Mouse (Mus musculus) cortical plate, adult 2 months (tissue): ENCODE measurements around the gene Neurl1a. TPM values are rescaled to one million over a fixed set of nuclear protein-coding genes. Genes with fewer than 3 reads are reported as not detected.

Experiments
- H3K27ac ChIP-seq: fragments of 200-500 bp; 2 replicates; pipeline ENCODE4 v1.5.1; 2012; ENCODE audit warnings: low read length, control low read depth, inconsistent platforms; ENCODE audit not compliant: insufficient read depth
- H3K4me1 ChIP-seq: fragments of 200-500 bp; 2 replicates; pipeline ENCODE4 v1.6.1; 2011; ENCODE audit warnings: low read length; ENCODE audit not compliant: control insufficient read depth, insufficient read depth
- H3K4me3 ChIP-seq: fragments of 200-500 bp; 2 replicates; pipeline ENCODE4 v1.5.1; 2011; ENCODE audit warnings: mild to moderate bottlenecking, low read length, control low read depth; ENCODE audit not compliant: insufficient read depth
- CTCF ChIP-seq: fragments of 200-500 bp; IDR thresholded peaks from 2 replicates; pipeline ENCODE4 v1.5.1; 2011; ENCODE audit warnings: mild to moderate bottlenecking, control low read depth, low read length; ENCODE audit not compliant: insufficient read depth; ENCODE audit errors: extremely low read depth
- POLR2A ChIP-seq: fragments of 200-500 bp; IDR thresholded peaks from 2 replicates; pipeline ENCODE4 v1.6.1; 2011; ENCODE audit warnings: mild to moderate bottlenecking, low read length, control low read depth; ENCODE audit not compliant: insufficient read depth; ENCODE audit errors: extremely low read depth
- polyA plus RNA-seq: library from polyadenylated mRNA; depleted of rRNA; stranded (reverse); fragments of >200 nt; gene quantifications from 2 replicates; pipeline ENCODE4 v1.2.3, GENCODE M21; 2012

Neurl1a gene
- polyA plus RNA-seq, 1 experiment = 124 TPM

DNA sequence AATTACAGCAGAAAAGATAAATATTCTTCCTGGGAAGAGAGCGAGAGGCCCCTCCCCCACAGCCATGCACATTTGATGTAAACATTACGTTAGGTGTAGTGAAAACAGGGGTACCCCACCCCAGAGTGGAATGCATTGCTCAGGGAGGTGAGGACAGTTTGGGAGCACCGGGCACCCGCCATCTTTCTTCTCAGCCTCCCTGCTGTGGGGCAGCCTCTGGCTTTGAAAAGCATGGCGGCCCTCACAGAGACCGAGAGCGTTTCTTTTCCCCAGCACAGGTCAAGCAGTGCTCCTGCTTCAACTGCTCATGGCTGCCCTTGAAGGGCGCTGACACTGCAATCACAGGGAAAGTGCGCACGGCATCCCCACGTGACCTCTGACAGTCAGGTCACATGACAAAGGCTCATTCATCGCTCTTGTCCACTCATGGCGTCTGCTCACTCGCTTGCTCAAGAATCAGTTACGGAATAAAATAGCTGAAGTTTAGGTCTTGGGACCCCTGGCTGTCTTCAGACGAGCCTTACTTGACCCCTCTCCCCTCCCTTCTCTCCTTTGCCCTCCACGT, 108.3 kb downstream of the Neurl1a start:
- Histone ChIP-seq H3K27ac (no peak overlapping the region), H3K4me1 (no peaks in the 10 kb centered on the region; the same call in 1 of the 2 replicates), H3K4me3 (no peak overlapping the region)
- no peak for TF ChIP-seq CTCF
- no peak for TF ChIP-seq POLR2A

DNA sequence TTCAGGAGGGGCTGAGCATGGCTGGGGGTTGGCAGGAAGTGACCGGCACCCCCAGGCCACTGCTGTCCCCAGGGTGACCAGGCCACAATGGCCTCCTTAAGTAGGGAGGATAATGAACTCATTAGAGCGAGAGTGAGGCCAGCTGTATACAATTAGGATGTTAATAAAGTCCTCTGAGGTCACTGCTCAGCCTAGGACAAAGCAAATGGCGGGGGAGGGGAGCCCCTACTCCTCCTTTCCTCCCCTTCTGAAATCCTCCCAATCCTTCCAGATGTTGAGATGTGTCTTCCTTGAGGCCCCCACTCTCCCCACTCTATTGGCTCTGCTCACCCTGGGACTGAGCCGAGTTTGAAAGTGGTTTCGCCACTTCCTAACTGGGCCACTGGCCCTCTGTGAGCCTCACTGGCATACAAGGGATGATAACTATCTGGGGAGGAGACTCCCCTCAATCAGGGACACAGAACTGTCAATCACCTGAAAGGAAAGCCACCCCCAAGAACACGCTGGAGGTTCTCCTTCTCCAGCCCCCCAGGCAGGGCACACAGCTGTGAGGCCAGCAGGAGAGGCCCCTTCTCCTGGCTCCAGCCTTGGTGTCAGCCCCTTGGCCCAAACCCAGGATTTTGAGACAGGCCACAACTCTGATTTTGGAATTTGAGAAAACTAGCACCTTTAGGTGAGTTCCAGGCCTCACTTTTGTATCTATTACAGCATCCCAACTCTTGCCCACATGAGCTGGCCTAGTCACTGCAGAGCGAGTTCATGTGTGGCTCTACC, 112.9 kb downstream of the Neurl1a start:
- no peak for TF ChIP-seq CTCF
- TF ChIP-seq POLR2A = no peak
- Histone ChIP-seq H3K4me3 (no peak overlapping the region), H3K4me1 (peaks cover 4% of the 10 kb centered on the region; the same call in 1 of the 2 replicates), H3K27ac (no peak overlapping the region)

- no peak overlapping the region for H3K27ac ChIP-seq
- TF ChIP-seq CTCF (no peak), POLR2A (no peak)
- H3K4me1 ChIP-seq = peaks cover 6% of the 10 kb centered on the region
- no peak overlapping the region for H3K4me3 ChIP-seq
Measured at GRCm38 (mm10) chr19:47292451-47292951, 113.9 kb downstream of the Neurl1a start.

DNA sequence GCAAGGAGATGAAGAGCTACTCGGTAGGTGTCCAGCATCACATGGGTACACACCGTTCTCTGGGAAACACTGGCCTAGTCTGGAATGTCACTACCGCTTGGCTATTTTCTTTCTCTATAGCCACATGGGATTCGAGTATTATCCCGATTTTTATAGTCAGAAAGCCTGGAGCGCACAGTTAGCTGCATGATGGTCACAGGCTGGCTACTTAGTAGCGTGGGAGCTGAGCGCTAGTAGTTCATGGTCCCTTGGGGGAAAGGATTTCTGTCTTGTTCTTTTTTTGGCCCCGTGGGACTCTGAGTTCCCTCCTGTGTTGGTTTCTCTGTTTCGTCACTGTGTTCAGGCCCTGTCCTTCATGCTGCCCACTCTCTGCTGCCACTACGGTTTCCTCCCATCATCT, 119.5 kb downstream of the Neurl1a start:
- H3K4me1 ChIP-seq = peaks cover 2% of the 10 kb centered on the region; the same call in 1 of the 2 replicates
- H3K27ac ChIP-seq = no peak overlapping the region
- TF ChIP-seq CTCF = no peak
- TF ChIP-seq POLR2A = no peak

DNA sequence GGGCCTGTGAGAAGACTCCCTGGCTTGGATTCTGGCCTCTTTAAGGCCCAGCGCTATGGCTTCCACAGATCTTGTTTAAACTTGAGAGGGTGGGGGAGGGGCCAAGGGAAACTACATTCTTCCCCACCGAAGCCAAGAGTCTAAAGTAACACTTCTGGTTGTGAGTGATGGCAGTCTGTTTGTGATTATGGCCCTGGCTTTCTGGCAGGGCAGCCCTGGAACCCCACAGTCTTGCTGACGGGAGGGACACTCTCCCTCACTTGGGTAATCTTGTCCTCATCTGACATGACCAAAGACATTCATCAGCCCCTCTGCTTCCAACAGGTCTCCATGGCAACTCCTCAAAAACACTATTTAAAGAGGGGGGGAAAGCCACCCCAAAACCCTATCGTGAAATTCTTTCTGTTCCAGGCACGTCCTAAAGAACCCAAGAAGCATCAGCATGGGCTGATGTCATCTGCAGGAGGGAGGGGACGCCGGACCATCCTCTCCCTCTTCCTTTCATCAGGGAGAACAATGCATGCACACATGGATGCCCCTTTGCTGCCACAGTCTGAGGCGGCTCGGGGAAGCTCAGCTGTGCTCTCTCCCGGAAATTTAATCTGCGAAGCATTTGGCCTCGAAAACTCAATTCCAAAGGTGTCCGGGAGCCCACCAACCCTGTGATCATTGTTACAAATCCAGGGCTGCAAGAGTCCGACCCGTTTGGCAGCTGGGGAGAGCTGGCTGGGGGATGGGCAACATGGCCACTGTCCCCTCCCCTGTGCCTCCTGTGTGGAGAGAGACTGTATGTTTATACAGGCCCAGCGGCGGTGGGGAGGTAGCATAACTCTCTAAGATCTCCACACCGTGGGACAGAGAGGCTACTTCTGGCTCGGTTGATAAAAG, 122.9 kb downstream of the Neurl1a start:
- TF ChIP-seq CTCF (no peak), POLR2A (no peak)
- no peak overlapping the region for H3K4me3 ChIP-seq
- H3K4me1 ChIP-seq = peaks cover 2% of the 10 kb centered on the region; the same call in 1 of the 2 replicates
- H3K27ac ChIP-seq = no peak overlapping the region

More for the DNA sequence above, 119.5 kb downstream of the Neurl1a start:
- H3K4me3 ChIP-seq = no peak overlapping the region

DNA sequence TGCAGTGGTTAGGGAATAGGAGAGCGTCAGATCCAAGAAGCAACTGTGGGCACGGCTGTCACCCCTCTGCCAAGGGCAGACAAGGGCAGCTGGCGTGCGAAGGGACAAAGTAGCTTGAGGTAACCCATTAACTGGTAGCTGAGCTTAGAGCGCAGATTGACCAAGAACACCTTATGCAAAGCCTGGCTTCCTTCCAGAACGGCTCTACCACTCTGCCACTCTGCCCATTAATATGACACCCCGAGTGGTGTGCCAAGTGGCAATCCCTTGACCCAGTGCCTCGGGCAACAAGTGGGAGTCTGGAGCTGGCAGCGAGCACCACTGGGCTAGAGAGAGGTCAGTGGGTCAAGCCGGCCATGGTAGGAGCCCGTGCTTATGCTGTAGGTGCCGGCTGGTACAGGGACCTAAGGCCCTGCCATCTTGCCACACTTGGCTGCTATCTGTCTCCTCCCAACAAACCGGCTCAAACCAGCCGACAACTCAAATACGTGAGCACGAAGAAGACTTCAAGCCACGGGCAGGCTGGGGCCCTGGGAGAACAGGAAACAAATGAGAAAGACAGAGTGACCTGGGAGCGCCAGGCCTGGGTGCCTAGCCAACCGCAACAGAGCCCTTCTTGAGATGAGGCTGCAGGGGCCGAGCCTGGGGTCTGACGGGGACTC, 123.7 kb downstream of the Neurl1a start:
- TF ChIP-seq CTCF (no peak), POLR2A (no peak)
- H3K4me1 ChIP-seq = no peaks in the 10 kb centered on the region; the same call in 1 of the 2 replicates
- H3K4me3 ChIP-seq = no peak overlapping the region
- H3K27ac ChIP-seq = no peak overlapping the region

- TF ChIP-seq POLR2A = no peak
- TF ChIP-seq CTCF = no peak
- H3K27ac ChIP-seq = no peak overlapping the region
- no peaks in the 10 kb centered on the region; the same call in 1 of the 2 replicates for H3K4me1 ChIP-seq
- no peak overlapping the region for H3K4me3 ChIP-seq
Measured at GRCm38 (mm10) chr19:47303128-47303527, 124.5 kb downstream of the Neurl1a start.

DNA sequence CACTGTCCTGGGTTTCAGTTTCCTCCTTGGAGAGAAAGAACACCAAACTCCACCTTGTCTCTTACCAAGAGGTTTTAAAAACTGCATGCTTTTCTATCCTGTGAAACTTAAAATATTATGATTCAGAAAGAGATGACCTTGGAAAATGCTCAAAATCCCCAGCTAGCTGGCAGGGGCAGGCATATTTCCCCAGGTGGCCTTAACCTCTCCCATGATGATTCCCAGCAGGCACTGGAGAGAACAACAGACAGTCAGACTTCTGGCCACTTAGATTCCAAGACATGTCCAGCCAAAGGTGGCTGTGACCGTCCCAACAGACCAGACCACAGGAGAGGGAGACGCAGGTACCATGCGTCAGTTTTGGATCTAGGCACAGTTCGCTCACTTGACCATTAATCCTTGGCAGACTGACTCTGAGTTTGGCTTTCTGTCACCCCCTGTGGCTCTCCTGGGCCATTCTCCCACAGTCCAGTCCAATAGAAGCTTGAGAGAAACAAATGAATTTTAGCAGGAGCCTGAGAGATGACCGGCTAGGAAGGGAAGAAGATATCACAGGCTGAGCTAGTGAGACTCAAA, 125.6 kb downstream of the Neurl1a start:
- Histone ChIP-seq H3K4me1 (no peaks in the 10 kb centered on the region; the same call in 1 of the 2 replicates), H3K4me3 (no peak overlapping the region), H3K27ac (no peak overlapping the region)
- TF ChIP-seq POLR2A (no peak), CTCF (no peak)
